Mouse (Mus musculus): ENCODE results near the gene Tnfrsf17. TPM values are rescaled to one million over a fixed set of nuclear protein-coding genes. Genes with fewer than 3 reads are reported as not detected.
"Not testable (repeated sequence)": the region's sequence is repeated elsewhere in the genome, so short reads cannot be mapped to it uniquely, and the experiment has no call there.

Gene Tnfrsf17
- total RNA-seq, 4 experiments from 2014 or later, result 0.89 TPM; not detected in 3

- peak; percentile 20 for DNase-seq
Measured at GRCm38 (mm10) chr16:11343292-11343815, 29.7 kb downstream of the Tnfrsf17 start.

- DNase-seq, result peak; percentile 15
Measured at GRCm38 (mm10) chr16:11351903-11352302, 38.3 kb downstream of the Tnfrsf17 start.

- no peak for DNase-seq
Measured at GRCm38 (mm10) chr16:11359173-11359572, 45.6 kb downstream of the Tnfrsf17 start.

GRCm38 (mm10) chr16:11359919-11360318, 46.3 kb downstream of the Tnfrsf17 start:
- no peak for DNase-seq

- not testable (repeated sequence) for DNase-seq
Measured at GRCm38 (mm10) chr16:11360576-11360975, 47.0 kb downstream of the Tnfrsf17 start.

GRCm38 (mm10) chr16:11365626-11366025, 52.0 kb downstream of the Tnfrsf17 start:
- DNase-seq, result no peak

GRCm38 (mm10) chr16:11366851-11367250, 53.2 kb downstream of the Tnfrsf17 start:
- DNase-seq, result no peak

GRCm38 (mm10) chr16:11368412-11368811, 54.8 kb downstream of the Tnfrsf17 start:
- no peak for DNase-seq

GRCm38 (mm10) chr16:11369162-11369561, 55.5 kb downstream of the Tnfrsf17 start:
- DNase-seq, result no peak

GRCm38 (mm10) chr16:11369642-11370041, 56.0 kb downstream of the Tnfrsf17 start:
- no peak for DNase-seq

Other genes with a start within 250 kb of the Tnfrsf17 start
- gene Litaf, start 247.7 kb upstream of the Tnfrsf17 start, total RNA-seq (2022), result 10 to 100 TPM; 38.0 to 56.2 (median 46.3) TPM
- gene Txndc11, start 179.2 kb upstream of the Tnfrsf17 start, total RNA-seq (2022), result 10 to 100 TPM; 41.3 to 57.6 (median 46.8) TPM
- 100 to 1,000 TPM in 2 of 4 experiments, 10 to 100 TPM in 2; 62.7 to 123 (median 96.4) TPM for gene Zc3h7a, start 137.4 kb upstream of the Tnfrsf17 start, total RNA-seq (2022)
- gene Rsl1d1, start 110.5 kb upstream of the Tnfrsf17 start, total RNA-seq (2022), result 10 to 100 TPM; 70.7 to 71.9 (median 71.3) TPM
- 100 to 1,000 TPM; 106 to 147 (median 121) TPM for gene Gspt1, start 59.5 kb upstream of the Tnfrsf17 start, total RNA-seq (2022)
- 10 to 100 TPM; 17.2 to 35.2 (median 21.6) TPM for gene Snx29, start 9.1 kb downstream of the Tnfrsf17 start, total RNA-seq (2022)